Mouse (Mus musculus): ENCODE data around the gene Dnttip1. TPM values are rescaled to one million over a fixed set of nuclear protein-coding genes. Genes with fewer than 3 reads are reported as not detected.

Gene Dnttip1
- 10 to 100 TPM; 61.3 to 61.5 TPM for polyA plus RNA-seq (2017; shearing (Covaris generic))

DNA sequence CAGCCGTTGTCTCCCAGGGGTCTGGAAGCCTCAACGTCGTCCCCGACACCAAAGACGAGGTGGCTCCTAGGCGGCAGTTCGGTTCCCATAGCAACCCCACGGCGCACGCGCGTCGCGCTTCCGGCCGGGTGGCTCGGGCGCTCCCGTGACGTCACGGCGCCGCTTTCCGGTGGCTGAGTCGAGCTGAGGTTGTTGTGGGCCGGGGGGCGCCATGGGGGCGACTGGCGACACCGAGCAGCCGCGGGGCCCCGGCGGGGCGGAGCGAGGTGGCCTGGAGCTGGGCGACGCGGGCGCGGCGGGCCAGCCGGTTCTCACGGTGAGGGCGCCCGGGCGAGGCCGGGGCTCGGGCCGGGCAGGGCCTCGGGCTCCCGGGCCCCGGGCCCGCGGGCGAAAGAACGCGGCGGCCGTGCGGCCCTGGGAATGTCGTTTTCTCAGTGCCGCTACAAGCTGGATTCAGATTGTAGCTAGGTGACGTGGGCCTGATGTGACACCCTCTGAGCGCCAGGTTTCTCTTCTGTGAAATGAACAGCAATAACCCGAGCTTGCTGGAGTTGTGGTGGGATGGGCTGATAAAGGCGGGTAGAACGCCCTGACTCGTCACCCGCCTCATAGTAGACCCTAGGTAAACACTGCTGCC, at the start of gene Dnttip1, which contains the start of gene Wfdc3:
Gene Dnttip1, plus strand, starts transcription at position 141 of the 637 bp plus-strand sequence.
Gene Wfdc3, minus strand, starts transcription at position 89 of the 637 bp plus-strand sequence.

DNA sequence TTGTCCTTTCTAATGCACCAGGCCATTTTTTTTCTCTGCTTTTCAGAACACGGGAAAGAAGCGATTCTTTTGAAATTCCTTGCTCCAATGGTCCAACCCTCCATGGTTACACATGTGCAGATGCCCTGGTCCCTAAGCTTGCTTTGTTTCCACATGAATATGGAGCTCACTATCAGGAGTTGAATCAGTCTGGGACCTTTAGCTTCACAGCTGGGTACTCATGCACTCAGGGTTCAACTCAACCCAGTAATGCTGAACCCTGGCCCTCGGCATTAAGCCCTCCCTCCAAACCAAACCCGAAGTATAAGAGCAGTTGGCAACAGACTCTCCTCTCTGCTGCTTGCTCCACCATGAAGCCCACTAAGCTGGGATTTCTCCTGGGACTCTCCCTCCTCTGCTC, 47.6 kb upstream of the Dnttip1 start, which contains the start of gene Spint4:
Gene Spint4, plus strand, starts transcription at position 301 of the 400 bp plus-strand sequence.

DNA sequence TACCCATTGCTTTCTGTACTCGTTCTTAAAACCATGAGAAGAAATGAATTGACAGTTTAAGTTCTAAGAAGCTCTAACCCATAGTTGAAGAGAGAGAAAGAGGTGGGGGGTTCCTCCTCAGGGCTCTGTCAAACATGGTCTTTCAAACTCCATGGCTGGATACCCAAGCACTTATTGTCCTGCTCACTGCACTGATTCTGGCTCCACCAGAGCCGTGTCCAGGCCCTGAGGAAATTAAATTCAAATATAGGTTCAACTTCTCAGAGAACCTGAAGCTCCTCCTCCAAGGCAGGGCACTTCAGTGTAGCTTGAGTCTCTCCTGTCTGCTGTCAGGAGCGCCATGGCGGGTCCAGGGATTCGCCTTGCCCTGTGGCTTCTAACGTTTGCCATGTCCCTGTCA, 30.8 kb upstream of the Dnttip1 start, which contains the start of gene Spint5:
Gene Spint5, plus strand, starts transcription at position 301 of the 400 bp plus-strand sequence.

DNA sequence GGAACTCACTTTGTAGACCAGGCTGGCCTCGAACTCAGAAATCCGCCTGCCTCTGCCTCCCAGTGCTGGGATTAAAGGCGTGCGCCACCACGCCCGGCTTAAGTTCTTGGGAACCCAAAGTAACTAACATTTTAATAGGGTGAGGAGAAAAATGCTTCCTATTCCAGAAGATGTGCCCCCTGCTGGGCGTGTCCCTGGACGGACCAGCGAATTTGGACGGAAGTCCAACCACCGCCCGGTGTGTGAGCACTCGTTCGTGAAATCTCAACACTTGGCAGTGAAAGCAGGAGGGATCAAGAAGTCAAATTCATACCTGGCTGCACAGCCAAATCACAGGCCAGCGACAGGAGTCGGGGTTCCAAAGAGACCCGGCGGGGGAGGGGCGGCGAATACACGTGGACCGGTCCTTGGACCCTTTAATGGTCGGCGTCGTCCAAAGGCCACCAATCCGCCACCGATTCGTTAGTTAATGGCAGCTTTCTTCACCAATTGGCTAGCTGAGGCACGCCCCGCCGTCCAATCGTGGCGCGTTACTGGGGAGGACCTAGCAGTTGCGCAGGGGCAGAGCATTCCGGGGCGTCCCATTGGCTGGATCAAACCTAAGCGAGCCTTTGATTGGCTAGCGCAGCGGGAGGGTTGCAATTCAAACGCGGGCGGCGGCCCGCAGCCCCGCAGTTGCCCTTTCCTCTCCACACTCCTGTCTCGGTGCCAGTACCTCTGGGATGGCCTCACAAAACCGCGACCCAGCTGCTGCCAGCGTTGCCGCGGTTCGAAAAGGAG, 23.7 kb downstream of the Dnttip1 start, which contains the start of gene Ube2c:
Gene Ube2c, plus strand, starts transcription at position 641 of the 780 bp plus-strand sequence.

DNA sequence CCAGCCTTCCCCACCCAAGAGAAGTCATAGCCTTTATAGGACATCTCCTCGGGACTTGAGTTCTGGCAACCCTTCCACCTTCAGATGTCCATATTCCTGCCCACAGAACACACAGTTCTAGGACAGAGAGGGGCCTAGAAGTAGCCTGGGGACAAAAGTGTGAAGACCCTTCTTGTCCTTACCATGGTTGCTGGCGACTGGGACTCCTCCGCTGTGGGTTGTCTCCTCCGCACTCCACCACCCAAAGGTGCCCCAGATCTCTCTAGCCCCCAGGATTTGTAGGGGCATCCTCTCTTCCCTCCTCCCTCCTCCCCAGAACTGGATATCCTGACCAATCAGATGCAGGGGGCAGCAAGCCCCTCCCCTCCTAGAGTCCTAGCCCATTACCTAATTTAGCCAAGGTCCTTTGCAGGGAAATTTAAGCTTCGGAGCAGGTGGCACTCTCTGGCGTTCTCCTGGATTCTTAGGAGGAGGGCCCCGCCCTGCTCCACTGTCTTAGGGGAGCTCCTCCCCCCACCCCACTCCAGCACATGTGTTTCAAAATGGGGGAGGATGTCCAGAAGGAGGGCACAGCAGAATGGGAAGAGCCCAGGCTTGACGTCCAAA, 33.8 kb downstream of the Dnttip1 start, which contains the start of gene Tnnc2:
Gene Tnnc2, minus strand, starts transcription at position 487 of the 606 bp plus-strand sequence.

DNA sequence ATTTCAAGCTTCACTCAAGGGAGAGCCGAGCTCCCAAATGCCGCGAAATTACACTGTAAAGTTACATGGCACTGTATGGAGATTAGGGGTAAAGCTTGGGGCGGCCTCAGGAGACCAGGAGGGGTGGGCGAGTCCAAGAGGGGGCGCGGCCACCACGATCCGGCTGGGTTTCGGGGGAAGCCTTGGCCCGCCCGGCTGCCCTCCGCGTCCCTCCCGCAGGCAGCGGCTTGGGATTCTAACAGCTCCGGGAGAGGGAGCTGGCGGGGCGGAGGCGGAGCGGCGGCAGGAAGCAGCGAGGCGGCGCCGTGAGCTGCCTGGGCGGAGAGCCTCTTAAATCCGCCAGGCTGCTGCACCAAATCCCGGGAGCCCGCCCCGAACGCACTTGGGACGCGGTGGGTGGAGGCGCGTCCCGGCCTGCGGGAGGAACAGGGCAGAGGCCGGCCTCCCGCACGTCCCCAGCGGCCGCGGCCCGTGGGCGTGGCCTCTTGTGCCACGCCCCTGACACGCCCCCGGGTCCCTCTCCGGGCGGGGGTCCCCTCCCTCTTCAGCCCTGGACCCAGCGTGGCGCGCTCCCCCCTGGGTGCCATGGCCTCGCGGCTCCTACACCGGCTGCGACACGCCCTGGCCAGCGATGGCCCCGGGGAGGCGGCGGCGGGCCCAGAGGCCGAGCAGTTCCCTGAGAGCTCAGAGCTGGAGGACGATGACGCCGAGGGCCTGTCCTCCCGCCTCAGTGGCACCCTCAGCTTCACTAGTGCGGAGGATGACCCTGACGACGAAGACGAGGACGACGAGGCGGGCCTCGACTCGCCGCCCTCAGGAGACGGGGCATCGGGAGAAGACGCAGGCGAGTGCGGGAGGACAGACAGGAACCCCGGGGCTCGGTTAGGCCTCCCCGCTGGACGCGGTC, 40.0 kb downstream of the Dnttip1 start, which contains the start of gene Snx21:
Gene Snx21, plus strand, starts transcription at position 343 of the 907 bp plus-strand sequence.

DNA sequence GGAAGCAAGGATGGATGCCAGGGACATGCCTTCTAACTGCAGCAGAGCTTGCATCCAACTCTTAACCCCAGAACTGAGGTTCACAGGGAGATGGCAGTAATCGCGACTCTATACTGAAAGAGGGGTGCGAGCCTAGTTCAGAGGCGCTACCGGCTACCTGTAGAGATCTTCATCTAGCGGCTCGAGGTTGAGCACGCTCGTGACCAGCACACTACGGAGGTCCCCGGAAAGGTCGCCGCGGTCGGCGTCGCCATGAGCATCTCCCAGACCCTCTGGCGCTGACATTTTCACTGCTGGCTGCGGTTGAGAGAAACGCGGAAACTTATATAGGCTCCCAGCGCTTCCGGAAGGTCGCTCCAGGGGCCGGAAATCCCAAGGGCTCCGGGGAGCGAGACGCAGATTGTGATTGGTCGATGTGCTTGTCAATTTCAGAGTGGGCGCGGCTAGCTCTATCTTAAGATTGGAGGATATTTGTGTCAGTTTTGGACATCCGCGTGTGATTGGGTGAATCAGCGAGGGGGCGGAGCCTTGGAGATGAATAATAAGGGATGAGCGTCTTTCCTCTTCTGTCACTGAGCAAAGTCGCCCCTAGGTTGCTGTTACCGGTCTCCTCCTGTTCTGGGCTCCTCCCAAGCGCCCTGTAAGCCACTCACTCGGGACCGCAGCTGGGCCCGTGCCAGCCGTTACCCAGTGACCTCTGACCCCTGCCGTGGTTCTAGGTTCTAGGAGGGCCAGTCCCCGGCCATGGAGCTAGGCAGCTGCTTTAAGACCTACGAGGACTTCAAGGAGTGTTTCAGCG, 58.9 kb downstream of the Dnttip1 start, which contains the start of the genes Acot8 and Zswim3:
Gene Acot8, minus strand, starts transcription at position 350 of the 799 bp plus-strand sequence.
Gene Zswim3, plus strand, starts transcription at position 566 of the 799 bp plus-strand sequence.

Other genes with a start within 250 kb of the Dnttip1 start
- gene Pigt, start 248.5 kb upstream of the Dnttip1 start, polyA plus RNA-seq (2017; shearing (Covaris generic)) = 10 to 100 TPM; 27.1 to 28.8 TPM
- gene Wfdc2, start 183.6 kb upstream of the Dnttip1 start, polyA plus RNA-seq (2017; shearing (Covaris generic)) = 1 to 10 TPM in 1 of 2 experiments, not detected in 1; 3.3 TPM
- gene Spint3, start 172.5 kb upstream of the Dnttip1 start, polyA plus RNA-seq (2017; shearing (Covaris generic)) = not detected
- gene Wfdc6a, start 160.5 kb upstream of the Dnttip1 start, polyA plus RNA-seq (2017; shearing (Covaris generic)) = not detected
- gene Eppin, start 152.4 kb upstream of the Dnttip1 start, polyA plus RNA-seq (2017; shearing (Covaris generic)) = not detected
- gene Wfdc6b, start 132.5 kb upstream of the Dnttip1 start, polyA plus RNA-seq (2017; shearing (Covaris generic)) = 1 to 10 TPM in 1 of 2 experiments, not detected in 1; 3.0 TPM
- 1 to 10 TPM in 1 of 2 experiments, not detected in 1; 1.6 TPM for gene Wfdc8, start 132.4 kb upstream of the Dnttip1 start, polyA plus RNA-seq (2017; shearing (Covaris generic))
- gene Wfdc16, start 107.2 kb upstream of the Dnttip1 start, polyA plus RNA-seq (2017; shearing (Covaris generic)) = not detected
- gene Wfdc10, start 89.9 kb upstream of the Dnttip1 start, polyA plus RNA-seq (2017; shearing (Covaris generic)) = under 1 TPM in 1 of 2 experiments, not detected in 1; 0.88 TPM
- gene Wfdc9, start 89.4 kb upstream of the Dnttip1 start, polyA plus RNA-seq (2017; shearing (Covaris generic)) = 1 to 10 TPM in 1 of 2 experiments, under 1 TPM in 1; 0.51 to 1.6 TPM
- gene Wfdc11, start 71.9 kb upstream of the Dnttip1 start, polyA plus RNA-seq (2017; shearing (Covaris generic)) = not detected
- gene Wfdc13, start 60.9 kb upstream of the Dnttip1 start, polyA plus RNA-seq (2017; shearing (Covaris generic)) = not detected
- not detected for gene Spint4, start 47.5 kb upstream of the Dnttip1 start, polyA plus RNA-seq (2017; shearing (Covaris generic))
- not detected for gene Spint5, start 30.7 kb upstream of the Dnttip1 start, polyA plus RNA-seq (2017; shearing (Covaris generic))
- gene Wfdc3, start 52 bp upstream of the Dnttip1 start, polyA plus RNA-seq (2017; shearing (Covaris generic)) = 1 to 10 TPM in 1 of 2 experiments, under 1 TPM in 1; 0.20 to 2.9 TPM
- 1 to 10 TPM; 1.7 to 2.9 TPM for gene Ube2c, start 23.9 kb downstream of the Dnttip1 start, polyA plus RNA-seq (2017; shearing (Covaris generic))
- gene Tnnc2, start 34.0 kb downstream of the Dnttip1 start, polyA plus RNA-seq (2017; shearing (Covaris generic)) = not detected
- 1 to 10 TPM; 8.2 to 9.8 TPM for gene Snx21, start 39.8 kb downstream of the Dnttip1 start, polyA plus RNA-seq (2017; shearing (Covaris generic))
- gene Acot8, start 58.9 kb downstream of the Dnttip1 start, polyA plus RNA-seq (2017; shearing (Covaris generic)) = 10 to 100 TPM; 29.7 to 34.5 TPM
- gene Zswim3, start 59.1 kb downstream of the Dnttip1 start, polyA plus RNA-seq (2017; shearing (Covaris generic)) = 10 to 100 TPM in 1 of 2 experiments, 1 to 10 TPM in 1; 8.2 to 11.0 TPM
- 10 to 100 TPM; 19.3 to 20.7 TPM for gene Zswim1, start 76.7 kb downstream of the Dnttip1 start, polyA plus RNA-seq (2017; shearing (Covaris generic))
- not detected for gene Spata25, start 82.6 kb downstream of the Dnttip1 start, polyA plus RNA-seq (2017; shearing (Covaris generic))
- gene Ctsa, start 86.9 kb downstream of the Dnttip1 start, polyA plus RNA-seq (2017; shearing (Covaris generic)) = 100 to 1,000 TPM; 179 to 196 TPM
- 1 to 10 TPM; 1.3 to 2.8 TPM for gene Neurl2, start 87.5 kb downstream of the Dnttip1 start, polyA plus RNA-seq (2017; shearing (Covaris generic))
- gene Pltp, start 111.7 kb downstream of the Dnttip1 start, polyA plus RNA-seq (2017; shearing (Covaris generic)) = 1 to 10 TPM in 1 of 2 experiments, under 1 TPM in 1; 0.52 to 9.3 TPM
- gene Pcif1, start 133.3 kb downstream of the Dnttip1 start, polyA plus RNA-seq (2017; shearing (Covaris generic)) = 100 to 1,000 TPM; 109 to 125 TPM
- gene Zfp335, start 165.8 kb downstream of the Dnttip1 start, polyA plus RNA-seq (2017; shearing (Covaris generic)) = 10 to 100 TPM; 35.0 to 36.2 TPM
- 1 to 10 TPM; 3.2 to 8.8 TPM for gene Mmp9, start 194.8 kb downstream of the Dnttip1 start, polyA plus RNA-seq (2017; shearing (Covaris generic))
- gene Slc12a5, start 214.8 kb downstream of the Dnttip1 start, polyA plus RNA-seq (2017; shearing (Covaris generic)) = 1 to 10 TPM in 1 of 2 experiments, under 1 TPM in 1; 0.12 to 1.2 TPM

Measured in inflammation-experienced regulatory T-cells (primary cell).